Mouse (Mus musculus): ENCODE data around the gene Kif14. TPM values are rescaled to one million over a fixed set of nuclear protein-coding genes. Genes with fewer than 3 reads are reported as not detected.
"Not testable (repeated sequence)": the region's sequence is repeated elsewhere in the genome, so short reads cannot be mapped to it uniquely, and the experiment has no call there.

The Kif14 gene
- total RNA-seq, 2 experiments from 2014 or later, result 0.20 to 0.25 TPM

DNA sequence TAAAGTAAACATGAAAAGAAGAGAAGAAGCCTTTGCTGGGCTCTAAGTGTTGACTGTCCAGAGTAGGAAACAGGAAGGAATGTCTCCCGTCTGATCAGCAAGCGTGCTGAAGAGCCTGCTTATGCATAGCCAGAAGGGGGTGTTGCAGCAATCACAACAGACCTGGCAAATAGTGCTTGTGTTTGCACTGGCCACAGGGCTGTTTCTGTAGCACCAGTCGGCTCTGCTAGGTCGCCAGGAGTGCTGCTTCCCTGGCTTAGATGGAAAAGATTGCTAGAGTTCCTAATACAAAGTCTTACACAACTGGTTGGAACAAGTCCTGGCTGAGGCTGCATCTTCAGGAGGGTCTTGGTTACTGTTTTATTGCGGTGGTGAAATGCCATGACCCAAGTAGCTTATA lies 25.5 kb downstream of the Kif14 start:
- DNase-seq, result no peak

DNA sequence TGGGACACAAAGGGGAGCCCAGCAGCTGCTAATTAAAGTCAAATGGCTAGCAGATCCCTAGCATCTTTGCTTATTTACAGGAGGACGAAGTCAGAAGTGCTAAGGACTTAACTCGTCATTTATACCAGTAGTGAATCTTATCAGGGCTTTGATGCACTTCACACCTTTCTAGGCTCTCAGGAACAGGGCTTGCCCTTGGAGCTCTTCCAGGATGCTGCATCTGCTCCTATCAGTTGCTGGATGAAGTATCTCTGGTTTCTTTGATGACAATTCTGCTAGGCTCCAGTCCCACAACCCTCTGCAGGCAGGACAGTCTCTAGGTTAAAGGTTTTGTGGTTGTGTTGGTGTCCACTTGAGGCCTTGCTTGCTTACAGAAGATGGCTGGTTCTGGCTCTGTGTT lies 26.1 kb downstream of the Kif14 start:
- DNase-seq, result no peak

DNA sequence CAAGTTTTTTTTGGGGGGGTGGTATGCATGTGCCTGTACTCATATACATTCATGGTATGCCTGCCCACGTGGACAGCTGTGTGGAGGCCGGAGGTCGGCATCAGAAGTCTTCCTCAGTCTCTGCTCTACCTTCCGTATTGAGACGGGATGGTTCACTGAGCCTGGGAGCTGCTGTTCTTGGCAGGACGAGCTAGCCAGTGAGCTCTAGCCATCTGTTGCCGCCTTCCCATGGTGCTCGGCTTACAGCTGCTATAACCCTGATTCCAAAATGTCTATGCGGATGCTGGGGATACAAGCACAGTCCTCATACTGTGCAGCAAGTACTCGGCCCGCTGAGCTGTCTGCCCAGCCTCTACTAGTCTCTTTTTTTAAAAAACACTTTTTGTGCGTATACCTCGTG lies 33.2 kb downstream of the Kif14 start:
- no peak for DNase-seq

DNA sequence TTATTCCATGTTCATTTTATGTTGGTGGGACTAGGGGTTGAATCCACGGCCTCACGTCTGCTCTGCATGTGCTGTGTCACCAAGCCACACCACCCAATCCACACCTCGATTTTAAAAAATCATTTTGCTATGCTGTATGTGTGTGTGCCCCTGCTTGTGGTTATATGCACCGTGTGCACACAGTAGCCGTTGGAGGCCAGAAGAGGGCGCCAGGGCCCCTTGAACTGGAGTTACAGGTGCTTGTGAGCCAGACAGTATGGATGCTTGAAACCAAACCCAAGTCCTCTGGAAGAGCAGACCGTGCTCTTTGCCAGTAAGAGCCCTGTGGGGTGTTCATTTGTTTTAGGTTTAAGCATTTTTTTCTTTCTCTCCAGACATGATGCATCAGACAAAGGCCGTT lies 36.8 kb downstream of the Kif14 start:
- DNase-seq, result no peak

DNA sequence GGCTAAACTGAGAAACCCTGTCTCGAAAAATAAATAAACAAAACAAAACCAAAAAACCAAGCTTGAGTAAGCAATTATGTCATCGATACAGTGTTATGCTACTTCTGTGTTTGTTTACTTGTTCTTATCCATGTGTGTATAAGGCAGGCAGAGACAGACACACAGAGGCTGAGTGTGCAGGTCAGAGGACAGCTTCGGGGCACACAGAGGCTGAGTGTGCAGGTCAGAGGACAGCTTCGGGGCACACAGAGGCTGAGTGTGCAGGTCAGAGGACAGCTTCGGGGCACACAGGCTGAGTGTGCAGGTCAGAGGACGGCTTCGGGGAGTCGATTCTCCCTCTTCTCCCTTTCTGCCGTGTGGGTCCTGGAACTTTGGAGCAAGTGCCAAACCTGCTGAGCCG lies 40.1 kb downstream of the Kif14 start:
- not testable (repeated sequence) for DNase-seq

DNA sequence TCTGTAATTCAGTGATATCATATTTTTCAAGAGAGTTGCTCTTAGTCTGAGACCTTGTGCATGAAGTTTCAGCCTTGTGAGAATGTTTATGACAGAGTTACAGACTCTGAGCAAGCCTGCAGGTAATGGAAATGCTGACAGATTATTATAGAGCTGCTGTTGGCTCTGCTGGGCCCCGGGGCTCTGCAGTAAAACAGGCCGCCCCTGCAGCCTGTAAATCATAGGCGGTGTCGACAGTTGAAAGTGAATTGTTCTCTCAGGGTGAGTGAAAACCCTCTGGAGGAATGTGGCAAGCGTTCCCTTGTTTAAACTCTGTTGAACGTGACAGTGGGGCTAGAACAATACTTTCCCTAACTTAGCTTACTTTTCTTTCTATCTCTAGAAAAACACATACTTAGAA lies 46.2 kb downstream of the Kif14 start:
- DNase-seq, result no peak

DNA sequence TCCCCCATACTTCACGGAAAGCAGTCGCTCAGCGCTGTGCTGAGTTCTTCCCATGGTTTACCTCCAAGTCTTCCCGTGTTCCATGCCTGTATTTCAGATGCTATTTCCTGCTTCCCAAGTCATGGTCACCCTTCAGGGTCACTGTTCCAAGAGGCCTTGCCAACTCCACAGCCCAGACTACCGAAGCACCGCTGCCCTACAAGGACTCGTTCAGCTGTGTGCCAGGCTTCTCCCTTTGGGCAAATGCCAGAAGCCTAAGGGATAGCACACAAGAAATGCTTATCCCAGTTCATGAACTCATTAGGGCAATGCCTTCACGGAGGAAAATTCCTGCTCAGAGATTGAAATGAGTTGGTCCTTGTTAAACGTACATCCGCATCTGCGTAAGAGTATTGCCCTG lies 47.0 kb downstream of the Kif14 start:
- no peak for DNase-seq

DNA sequence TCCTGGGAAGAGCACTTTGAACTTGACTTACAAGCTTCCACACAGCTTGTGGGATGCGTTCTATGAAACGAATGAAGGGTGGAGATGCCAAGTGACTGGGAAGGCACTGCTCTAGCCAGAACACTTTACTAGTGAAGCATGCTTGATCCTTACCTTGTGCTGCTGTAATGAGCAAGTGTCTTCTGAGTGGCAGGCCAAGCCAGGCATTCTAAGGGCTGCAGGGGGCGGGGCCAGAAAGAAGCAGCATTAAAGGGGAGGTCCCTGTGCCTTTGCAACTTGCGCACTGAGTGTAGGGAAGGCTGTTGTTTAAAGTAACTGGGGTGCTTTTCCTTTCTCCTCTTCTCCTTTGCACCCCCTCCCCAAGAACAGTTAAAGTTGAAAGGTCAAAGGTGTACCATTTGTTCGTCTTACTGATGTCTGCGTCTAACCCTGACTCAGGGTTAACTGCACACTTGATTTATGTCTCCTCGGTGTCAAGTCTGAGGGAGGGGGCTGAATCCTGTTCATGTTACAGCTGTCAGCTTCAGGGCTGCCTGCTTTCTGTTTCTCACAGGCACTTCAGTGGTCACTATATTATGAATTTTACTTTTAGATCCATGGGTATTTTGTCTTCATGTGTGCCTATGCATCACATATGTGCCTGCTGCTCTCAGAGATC lies 52.7 kb downstream of the Kif14 start:
- no peak for DNase-seq

DNA sequence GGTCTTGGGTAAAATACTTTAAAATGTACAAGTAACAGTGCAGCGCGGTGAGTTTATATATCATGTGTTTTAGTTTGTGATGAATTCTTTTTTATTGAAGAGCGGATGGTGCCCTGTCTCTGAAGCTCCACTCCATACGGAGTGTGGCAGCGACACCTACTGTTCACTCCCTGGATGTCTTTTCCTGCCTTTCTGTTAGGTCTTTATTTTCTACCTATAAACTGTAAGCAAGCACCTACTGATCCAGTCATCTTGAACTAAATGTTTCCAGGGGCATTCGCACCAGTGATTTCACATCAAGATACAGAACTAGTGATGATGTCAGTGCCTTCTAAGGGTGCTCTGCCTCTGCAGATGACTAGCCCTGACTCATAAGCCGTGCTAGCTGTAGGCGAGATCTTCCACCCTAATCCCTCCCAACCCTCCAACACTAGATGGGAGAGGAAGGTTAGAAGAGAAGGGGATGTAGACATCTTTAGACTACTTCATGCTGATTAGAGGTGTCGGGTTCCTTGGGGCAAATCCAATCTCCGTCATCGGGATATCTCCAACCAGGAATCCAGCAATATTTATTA lies 55.3 kb downstream of the Kif14 start:
- DNase-seq, result peak; percentile 43 to 57

DNA sequence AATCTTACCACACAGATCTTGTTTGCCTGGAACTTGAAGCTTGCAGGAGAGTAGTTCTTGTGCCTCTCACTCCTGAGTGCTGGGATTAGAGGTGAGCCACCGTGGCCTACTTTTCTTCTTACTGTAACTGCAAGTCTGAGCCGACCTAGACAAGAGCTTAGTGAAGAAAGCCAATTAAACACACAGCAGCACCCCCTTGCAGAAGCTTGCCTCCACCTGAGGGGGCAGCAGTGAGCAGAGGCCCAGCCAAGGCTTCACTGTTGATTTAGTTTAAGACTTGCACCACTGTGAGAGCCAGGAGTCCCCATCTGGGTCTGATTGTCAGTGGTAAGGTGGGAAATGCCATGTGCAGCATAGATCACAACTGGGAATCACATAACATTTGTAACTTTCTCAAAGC lies 58.8 kb downstream of the Kif14 start:
- DNase-seq, result peak; percentile 45 to 51

DNA sequence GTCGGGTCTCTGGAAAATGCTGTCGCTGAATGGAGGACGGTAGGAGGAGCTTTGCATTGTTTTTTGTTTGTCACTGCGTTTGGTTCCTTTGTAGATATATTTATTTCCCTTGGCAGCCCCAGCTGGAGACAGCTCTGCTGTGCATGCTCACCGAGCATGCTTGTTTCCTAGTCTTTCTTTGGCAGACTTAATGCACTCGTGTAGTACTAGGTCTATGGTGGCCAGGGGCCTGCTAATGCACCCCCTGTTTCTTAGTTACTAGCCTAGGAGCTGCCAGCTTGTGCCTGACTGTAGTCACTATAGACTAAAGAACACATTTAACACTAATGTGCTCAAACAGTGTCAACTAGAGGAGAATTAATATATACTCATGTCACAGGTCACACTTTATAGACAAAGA lies 59.7 kb downstream of the Kif14 start:
- no peak for DNase-seq

DNA sequence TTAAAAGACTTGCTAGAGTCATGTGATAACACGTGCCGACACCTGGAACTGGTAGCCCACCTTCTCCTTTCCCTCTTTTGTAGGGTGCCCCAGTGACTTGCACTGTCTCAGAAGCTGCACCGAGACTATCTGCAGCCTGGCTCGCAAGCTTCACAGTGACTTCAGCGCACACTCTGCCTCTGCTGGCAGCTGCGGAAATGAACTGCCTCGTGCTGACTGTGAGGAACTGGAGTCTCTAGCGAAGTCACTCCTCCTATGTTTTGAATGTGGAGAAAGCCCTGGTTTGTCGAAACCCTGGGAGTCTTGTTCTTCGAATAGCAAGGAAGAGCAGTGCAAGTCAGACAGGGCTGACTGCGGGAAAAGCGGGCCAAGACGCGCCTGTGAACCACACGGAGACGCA lies 61.0 kb downstream of the Kif14 start:
- DNase-seq, result no peak

DNA sequence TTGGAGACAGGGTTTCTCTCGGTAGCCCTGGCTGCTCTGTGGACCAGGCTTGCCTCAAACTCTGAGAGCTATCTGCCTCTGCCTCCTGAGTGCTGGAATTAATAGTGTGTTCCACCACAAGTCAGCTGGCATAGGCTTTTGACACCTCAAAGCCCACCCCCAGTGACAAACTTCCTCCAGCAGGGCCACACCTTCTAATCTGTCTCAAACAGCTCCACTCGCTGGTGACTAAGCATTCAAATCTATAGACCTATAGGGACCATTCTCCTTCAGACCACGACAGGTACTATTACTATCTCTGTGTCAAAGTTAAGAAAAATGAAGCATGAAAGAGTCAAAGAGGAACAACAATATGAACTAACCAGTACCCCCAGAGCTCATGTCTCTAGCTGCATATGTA lies 66.4 kb downstream of the Kif14 start:
- DNase-seq, result no peak

DNA sequence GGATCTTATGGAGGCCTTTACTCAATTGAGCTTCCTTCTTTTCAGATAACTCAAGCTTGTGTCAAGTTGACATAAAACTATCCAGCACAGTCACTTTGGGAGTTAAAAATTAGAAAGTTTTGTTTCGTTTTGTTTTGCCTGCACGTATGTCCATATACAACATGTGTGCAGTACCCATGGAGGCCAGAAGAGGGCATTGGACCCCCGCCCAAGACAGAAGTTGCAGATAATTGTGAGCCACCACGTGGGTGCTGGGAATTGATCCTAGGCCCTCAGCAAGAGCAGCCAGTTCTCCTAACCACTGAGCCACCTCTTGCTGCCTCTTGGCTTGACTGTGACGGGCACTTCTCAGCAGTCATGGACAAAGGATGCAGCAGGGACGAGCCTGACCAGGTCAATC lies 70.8 kb downstream of the Kif14 start:
- no peak for DNase-seq

DNA sequence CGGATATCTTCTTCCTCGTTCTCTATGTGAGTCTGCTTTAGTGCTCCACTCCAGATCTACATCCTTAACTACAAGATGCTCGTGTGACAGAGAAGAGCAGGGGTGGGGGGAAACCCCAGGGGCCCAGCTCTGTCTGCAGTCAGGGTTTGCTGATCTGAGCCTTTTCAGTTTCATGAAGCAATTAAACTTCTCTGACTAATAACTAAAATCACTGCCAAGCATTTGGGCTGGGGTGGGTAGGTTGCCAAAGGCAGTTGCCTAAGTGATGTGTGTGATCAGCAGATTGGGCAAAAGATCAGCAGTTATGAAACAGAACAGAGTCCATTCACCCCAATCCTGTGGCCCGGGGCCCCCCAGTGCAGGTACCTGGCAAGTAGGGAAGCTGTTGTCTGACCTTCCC lies 72.1 kb downstream of the Kif14 start:
- DNase-seq, result peak; percentile 56 to 64

DNA sequence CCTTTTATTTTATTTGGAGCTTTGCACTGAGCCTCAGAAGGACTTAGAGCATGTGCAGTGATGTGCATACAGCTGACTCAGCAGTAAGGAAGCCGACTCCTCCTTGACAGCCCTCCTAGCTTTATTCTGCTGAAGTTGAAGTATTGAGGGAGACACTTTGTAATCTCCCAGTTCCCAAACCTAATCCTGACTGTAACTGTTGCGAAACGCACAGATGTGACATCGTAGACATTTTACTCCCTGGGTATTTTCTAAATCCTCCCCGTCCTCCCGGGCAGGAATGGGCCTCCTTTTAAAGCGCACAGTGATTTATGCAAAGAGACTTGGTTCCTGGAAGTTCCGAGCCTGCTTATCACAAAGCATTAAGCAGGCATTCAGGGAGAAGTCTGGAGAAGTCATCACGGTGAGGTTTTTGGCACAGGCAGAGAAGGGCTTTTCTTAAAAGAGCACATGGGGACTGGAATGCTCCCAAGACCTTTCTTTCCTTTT lies 74.3 kb downstream of the Kif14 start:
- DNase-seq, result no peak

DNA sequence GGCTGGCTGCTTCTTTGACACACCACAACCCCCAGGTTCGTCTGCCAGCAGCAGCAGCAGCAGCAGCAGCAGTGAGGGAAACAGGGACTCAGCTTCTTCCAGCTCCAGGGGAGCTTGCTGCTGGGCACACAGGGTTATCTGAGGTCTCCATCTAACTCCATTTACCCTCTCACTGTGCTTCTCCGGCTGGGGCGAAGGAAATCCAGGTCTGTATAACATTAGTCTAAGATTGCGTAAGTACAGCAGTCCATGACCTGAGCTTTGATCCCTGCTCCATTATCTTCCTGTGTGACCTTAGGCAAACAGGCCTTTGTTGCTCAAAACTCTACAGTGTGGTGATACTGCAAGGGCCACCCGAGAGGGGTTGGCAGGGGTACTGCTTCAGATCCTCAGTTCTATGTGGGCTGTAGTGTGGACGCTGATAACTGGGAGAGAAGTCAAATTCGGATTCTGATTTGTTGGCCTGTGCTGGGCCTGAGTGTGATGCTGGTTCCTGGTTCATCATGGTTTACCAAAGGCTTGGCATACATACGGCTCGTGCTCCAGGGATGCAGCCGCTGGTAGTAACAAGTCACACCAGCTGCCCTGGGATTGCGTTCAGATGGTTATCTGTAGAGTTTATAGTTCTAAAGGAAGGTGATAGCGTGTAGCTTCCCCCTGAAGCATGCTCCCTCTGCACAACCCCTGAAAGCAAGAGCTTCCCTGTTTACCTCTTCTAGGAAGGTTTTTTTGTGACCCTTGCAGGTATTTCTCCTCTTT lies 75.7 kb downstream of the Kif14 start:
- DNase-seq, result no peak

DNA sequence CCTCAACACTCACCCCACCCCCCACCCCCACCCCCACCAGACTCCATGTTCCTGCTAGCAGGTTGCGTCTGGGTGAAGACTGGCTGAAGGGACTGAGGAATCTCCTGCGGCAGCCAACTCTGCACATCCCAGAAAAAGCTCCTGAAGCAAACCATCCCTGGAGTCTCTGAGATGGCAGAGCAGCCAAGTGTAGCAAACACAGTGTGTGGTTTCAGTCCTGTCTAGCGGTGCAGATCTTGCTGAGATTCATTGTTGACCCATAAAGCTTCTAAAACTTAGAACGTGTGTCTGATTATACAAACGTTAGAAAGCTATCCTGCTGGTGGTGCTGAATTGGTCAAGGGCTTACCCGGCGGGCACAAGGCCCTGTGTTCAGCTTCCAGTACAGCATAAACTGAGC lies 77.8 kb downstream of the Kif14 start:
- DNase-seq, result no peak

DNA sequence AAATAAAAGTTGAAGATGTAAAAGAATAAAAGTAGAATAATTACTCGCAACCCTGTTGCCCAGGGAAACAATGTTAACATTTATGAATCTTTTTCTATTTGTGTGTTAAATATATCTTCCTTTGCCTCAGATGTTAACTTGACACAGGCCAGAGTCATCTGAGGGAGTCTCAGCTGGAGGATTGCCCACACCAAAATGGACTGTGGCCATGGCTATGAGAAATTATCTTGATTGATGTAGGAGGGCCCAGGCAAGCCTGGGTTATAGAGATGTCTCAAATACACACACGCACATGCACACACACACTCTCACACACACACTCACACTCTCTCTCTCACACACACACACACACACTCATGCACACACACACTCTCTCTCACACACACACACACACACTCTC lies 80.9 kb downstream of the Kif14 start:
- no peak for DNase-seq

DNA sequence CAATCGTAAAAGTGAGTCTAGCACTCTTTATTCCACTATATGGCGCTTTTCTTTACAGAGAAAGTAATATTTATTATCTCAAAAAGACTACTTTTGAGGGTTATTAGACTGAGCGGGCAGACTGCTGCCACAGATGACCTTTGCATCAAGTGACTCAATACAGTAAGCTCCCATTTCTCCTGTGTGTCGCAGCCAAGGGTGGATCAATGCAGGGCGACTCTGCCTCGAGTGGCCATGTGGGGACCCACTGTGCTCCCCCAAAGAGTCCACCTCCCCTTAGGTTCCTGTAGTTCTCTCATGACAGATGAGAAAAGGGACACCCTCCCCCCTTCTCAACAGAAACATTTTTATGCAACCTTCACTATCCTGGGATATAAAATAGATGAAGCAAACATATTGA lies 84.1 kb downstream of the Kif14 start:
- no peak for DNase-seq

DNA sequence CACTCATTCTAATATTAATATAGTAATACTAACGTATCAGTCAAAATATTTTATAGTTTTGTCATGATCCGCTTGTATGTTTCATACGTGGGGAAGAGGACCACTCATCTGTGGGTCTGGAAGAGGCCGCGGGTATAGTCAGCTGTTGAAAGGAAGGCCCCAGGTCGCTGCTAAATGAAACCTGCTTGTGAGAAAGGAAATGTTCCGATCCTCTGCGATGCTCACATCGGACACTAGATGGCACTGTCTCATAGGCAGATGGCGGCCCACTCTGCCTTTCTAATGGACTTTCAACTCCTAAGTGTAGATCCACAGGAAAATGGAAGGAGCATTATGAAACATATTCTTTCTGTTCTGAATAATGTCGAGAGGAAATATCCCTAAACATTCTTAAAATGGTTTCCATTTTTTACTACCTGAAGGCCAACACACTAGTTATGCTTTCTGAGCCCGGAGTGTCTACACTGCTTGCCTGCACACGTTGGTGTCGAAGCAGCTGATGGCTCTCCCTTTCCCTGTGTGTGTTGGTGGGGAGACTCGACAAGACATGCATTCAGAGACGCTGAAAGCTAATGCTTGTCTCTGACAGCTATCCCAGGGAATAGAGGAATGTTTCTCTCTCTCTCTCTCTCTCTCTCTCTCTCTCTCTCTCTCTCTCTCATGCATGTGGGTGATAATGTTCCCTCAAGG lies 84.9 kb downstream of the Kif14 start:
- DNase-seq, result peak; percentile 82 to 83

DNA sequence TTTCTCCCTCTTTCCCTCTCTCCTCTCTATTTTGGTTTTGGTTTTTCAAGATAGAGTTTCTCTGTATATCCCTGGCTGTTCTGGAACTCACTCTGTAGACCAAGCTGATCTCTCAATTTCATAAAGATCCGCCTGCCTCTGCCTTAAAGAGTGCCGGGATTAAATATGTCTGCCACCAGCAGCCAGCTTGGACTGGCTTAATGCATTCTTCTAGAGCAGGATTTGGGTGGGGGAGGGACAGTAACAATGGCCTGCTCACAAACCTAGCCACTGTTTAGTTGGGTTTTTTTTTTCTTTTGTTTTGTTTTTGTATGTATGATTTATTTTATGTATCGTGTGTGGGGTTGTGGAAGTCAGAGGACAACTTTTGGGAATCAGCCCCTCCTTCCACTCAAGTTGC lies 88.5 kb downstream of the Kif14 start:
- no peak for DNase-seq

DNA sequence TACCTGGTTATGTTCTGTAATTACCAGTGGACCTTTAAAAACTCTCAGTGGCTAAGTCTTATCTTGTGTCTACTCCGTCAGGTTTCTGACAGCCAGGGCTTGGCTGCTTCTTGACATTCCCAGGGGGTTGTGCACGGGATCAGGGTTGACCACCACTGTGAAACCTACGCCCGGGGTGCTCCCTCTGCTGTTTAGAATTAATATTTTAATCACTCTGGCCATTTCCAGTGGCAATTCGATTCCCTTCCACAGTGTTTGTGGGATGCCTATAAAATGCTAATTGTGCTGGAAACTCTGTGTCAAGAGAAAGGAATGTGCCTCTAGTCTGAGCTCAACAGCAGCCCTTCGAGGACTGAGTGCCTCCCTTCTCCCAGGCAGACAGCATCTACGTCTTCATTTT lies 89.7 kb downstream of the Kif14 start:
- DNase-seq, result no peak
